Mouse (Mus musculus): ENCODE data around the gene Pi16. TPM values are rescaled to one million over a fixed set of nuclear protein-coding genes. Genes with fewer than 3 reads are reported as not detected.
A peak's percentile ranks its signal among the peaks of the same experiment; 100 is the strongest.

The Pi16 gene
- polyA plus RNA-seq, 1 experiment from 2014 or later: 0.45 TPM

DNA sequence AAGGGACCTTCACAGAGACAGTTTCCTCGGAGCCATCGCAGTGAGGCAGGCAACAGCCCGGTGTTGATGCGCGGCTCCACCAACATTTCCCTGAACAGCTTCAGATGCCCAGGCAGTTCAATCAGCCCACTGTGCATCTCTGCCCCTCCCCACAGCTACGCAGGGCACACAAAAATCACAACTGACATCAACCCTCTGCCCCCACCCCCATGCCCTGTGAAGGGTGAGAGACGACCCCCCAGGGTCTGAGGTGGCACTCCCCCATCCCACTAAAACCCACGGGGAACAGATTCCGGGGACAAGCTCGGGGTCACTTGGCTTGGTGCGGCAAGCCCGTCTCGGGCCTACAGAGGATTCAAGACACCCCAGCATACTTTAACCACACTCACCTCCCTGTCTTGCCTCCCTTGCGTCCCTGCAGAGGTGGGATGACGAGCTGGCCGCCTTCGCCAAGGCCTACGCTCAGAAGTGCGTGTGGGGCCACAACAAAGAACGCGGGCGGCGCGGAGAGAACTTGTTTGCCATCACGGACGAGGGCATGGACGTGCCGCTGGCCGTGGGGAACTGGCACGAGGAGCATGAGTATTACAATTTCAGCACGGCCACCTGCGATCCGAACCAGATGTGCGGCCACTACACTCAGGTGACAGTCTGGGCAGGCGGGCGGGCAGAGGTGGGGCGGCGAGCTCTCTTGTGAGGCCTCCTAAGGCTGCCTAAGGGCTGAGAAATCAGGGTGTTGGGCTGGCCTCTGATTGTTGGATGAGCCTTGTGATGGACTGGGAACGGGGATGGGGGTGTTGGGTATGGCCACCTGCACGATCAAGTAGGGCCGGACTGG is 4.5 kb downstream of the Pi16 start:
- peaks cover 29% of the 10 kb centered on the region for H3K4me1 ChIP-seq
- H3K9me3 ChIP-seq: no peaks in the 10 kb centered on the region
- peak overlapping the region; percentile 54 for H3K4me2 ChIP-seq (replicated peaks)
- peak overlapping the region; percentile 21 for H3K4me3 ChIP-seq
- no peaks in the 10 kb centered on the region for H3K36me3 ChIP-seq
- 11% methylated on average over 41 of the region's 41 CpGs for WGBS
- peak overlapping the region; percentile 19; the same call in 1 of the 2 replicates for H3K9ac ChIP-seq
- H3K27me3 ChIP-seq: peaks cover 62% of the 10 kb centered on the region
- ATAC-seq (ENCODE audit: low FRiP score, low read depth): no peak
- H3K27ac ChIP-seq: no peak overlapping the region

DNA sequence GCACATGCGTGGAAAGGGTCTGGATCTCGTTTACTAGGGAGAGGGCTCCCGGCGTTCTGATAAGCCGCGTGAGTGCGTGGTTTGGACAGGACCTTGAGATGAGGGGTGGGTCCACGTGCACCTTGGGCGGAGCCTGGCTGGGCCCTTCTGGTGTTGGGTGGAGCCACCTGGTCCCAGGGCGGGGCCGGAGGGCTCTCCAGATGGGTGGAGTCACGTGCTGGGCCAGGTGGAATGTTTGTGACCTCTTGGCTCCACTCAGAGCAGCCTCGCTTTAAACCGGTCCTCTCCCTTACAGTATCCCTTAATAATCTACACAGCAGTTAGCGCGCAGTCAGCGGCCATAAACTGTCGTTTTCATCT is 5.1 kb downstream of the Pi16 start:
- no peak for ATAC-seq (ENCODE audit: low FRiP score, low read depth)
- Histone ChIP-seq H3K4me2 (replicated peaks) (peak overlapping the region; percentile 54), H3K9ac (peak overlapping the region; percentile 19; the same call in 1 of the 2 replicates), H3K4me3 (peak overlapping the region; percentile 21), H3K36me3 (no peaks in the 10 kb centered on the region), H3K27me3 (peaks cover 68% of the 10 kb centered on the region), H3K4me1 (peaks cover 35% of the 10 kb centered on the region), H3K27ac (no peak overlapping the region), H3K9me3 (no peaks in the 10 kb centered on the region)
- WGBS: 8% methylated on average over 18 of the region's 18 CpGs

DNA sequence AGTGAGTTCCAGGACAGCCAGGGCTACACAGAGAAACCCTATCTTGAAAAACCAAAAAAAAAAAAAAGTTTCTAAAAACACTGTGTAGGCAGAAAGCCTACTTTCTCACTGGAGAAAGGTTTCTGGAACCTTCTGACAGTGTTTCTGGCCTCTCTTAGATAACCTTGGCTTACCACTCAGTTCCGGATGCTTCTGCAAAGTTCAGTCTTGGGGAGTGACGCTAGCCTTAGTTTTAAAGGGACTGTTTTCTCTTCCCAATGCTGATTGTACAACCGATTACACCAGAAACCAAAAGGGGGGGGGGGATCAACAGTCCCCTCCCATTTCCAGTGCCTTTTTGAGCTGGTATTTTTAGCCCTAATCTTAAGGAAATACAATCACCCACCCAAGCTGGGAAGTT is 6.1 kb downstream of the Pi16 start:
- Histone ChIP-seq H3K9me3 (no peaks in the 10 kb centered on the region), H3K4me1 (peaks cover 37% of the 10 kb centered on the region), H3K36me3 (no peaks in the 10 kb centered on the region), H3K9ac (no peak overlapping the region), H3K4me2 (replicated peaks) (no peak overlapping the region), H3K27me3 (peaks cover 76% of the 10 kb centered on the region), H3K27ac (no peak overlapping the region), H3K4me3 (no peak overlapping the region)
- ATAC-seq (ENCODE audit: low FRiP score, low read depth): no peak
- WGBS: 87% methylated on average over 3 of the region's 3 CpGs

DNA sequence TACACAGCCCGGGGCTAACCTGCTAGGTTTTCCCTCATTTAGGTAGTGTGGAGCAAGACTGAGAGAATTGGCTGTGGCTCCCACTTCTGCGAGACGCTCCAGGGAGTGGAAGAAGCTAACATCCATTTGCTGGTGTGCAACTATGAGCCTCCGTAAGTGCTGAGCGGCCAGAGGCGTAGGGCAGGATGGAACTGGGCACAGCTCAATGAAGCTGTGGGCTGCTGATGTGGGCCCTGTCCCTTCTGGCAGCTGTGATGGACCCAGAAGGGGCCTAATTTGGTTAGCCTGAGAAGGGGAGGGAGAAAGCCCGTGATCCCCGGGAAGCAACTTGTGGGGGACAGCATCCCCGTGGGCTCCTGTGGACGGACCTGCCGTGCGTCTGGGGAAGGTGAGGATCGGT is 8.4 kb downstream of the Pi16 start:
- peaks cover 37% of the 10 kb centered on the region for H3K4me1 ChIP-seq
- ATAC-seq (ENCODE audit: low FRiP score, low read depth): no peak
- peaks cover 56% of the 10 kb centered on the region for H3K27me3 ChIP-seq
- H3K27ac ChIP-seq: no peak overlapping the region
- 0 out of 2 replicates have a peak overlapping the region, but pooled peaks have one; percentile 59 for H3K4me2 ChIP-seq (replicated peaks)
- H3K9ac ChIP-seq: peak overlapping the region; percentile 53; the same call in 1 of the 2 replicates
- H3K36me3 ChIP-seq: peaks cover 8% of the 10 kb centered on the region
- WGBS: 60% methylated on average over 13 of the region's 13 CpGs
- no peaks in the 10 kb centered on the region for H3K9me3 ChIP-seq
- no peak overlapping the region for H3K4me3 ChIP-seq

DNA sequence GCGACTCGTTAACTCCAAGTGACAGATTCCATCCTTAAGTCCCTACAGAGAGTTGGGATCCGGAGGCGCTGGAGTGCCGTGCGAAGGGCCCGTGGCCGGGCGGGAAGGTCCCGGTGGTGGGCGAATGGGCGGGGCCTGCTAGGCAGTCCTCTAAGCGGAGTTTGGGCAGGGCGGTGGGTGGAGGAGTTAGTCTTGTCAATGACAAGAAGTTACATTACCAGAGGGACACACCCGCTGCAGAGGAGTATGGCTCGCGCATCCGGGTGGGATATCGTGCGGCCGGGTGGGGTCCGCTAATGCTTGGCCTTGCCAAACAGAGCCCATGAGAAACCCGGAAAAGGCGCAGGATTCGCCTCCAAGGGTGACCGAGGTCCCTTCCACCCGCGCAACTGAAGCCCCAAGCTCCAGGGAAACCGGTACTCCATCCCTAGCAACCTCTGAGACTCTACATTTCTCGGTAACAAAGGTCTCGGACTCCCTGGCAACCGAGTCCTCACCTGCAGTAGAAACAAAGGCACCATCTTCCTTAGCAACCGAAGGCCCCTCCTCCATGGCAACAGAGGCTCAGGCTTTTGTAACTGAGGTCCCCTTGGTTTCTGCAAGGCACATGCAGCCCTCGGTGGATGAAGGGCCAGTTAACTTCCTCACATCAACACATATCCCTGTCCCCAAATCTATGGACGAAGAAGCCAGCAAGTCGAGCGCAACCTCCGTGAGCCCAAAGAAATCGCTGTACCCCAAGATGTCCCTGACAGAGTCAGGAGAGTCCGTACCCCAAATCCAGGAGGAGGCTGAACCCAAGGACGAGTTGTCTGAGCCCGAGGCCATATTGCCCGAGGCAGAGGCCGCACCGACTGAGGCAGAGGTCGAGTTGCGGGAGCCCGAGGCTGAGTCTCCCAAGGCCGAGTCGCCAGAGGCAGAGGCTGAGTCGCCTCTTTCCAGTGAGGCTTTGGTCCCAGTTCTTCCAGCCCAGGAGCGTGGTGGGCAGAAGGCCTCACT is 9.3 kb downstream of the Pi16 start:
- peaks cover 17% of the 10 kb centered on the region for H3K36me3 ChIP-seq
- H3K4me3 ChIP-seq: peak overlapping the region; percentile 29
- WGBS: 17% methylated on average over 52 of the region's 52 CpGs
- H3K27me3 ChIP-seq: peaks cover 46% of the 10 kb centered on the region
- 0 out of 2 replicates have a peak, but pooled peaks have one; percentile 45 for ATAC-seq (ENCODE audit: low FRiP score, low read depth)
- no peak overlapping the region for H3K27ac ChIP-seq
- H3K4me2 ChIP-seq (replicated peaks): peak overlapping the region; percentile 59
- H3K9ac ChIP-seq: peak overlapping the region; percentile 53
- H3K4me1 ChIP-seq: peaks cover 32% of the 10 kb centered on the region
- H3K9me3 ChIP-seq: no peaks in the 10 kb centered on the region

DNA sequence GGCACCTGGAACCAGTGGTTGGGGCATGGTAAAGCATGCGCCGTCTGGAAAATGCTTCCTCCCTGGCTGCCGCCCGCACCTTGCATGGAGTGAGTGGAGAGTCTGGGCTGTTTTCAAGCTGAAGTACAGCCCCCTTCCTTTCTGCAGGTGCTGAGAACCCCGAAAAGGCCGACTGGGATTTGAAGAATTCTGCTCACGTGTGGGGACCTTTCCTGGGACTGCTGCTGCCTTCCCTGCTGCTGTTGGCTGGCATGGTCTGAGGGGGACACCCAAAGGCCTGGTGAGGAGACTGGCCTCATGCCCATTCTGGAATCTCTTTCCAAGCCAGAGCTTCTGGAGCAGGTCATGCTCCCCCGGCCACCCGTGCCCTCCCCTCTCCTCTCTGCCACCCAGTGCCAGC is 10.2 kb downstream of the Pi16 start:
- H3K27ac ChIP-seq: no peak overlapping the region
- H3K4me1 ChIP-seq: peaks cover 24% of the 10 kb centered on the region
- no peak overlapping the region for H3K4me3 ChIP-seq
- no peak overlapping the region for H3K9ac ChIP-seq
- H3K4me2 ChIP-seq (replicated peaks): no peak overlapping the region
- no peaks in the 10 kb centered on the region for H3K9me3 ChIP-seq
- no peak for ATAC-seq (ENCODE audit: low FRiP score, low read depth)
- peaks cover 26% of the 10 kb centered on the region for H3K36me3 ChIP-seq
- peaks cover 38% of the 10 kb centered on the region for H3K27me3 ChIP-seq
- 76% methylated on average over 9 of the region's 9 CpGs for WGBS

DNA sequence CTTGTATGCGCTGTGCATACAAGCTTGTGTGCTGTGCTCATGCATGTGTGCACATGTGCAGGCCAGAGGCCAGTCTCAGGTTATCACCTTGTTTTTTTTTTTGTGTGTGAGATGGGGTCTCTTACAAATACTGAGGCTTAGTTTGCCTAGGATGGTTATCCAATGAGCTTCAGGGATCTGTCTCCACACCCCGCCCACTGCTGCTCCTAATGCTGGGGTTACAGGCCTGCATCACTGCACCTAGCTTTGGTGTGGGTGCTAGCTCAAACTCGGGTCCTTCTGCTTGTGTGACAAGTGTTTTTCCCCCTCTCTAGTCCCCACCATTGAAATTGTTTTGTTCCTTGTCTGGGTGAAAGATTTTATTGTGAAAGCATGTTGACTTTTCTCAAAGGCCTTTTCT is 12.7 kb downstream of the Pi16 start:
- H3K9ac ChIP-seq: no peak overlapping the region
- H3K27ac ChIP-seq: no peak overlapping the region
- no peaks in the 10 kb centered on the region for H3K9me3 ChIP-seq
- peaks cover 23% of the 10 kb centered on the region for H3K27me3 ChIP-seq
- H3K4me2 ChIP-seq (replicated peaks): no peak overlapping the region
- ATAC-seq (ENCODE audit: low FRiP score, low read depth): no peak
- H3K36me3 ChIP-seq: peaks cover 48% of the 10 kb centered on the region
- H3K4me1 ChIP-seq: peaks cover 20% of the 10 kb centered on the region
- no peak overlapping the region for H3K4me3 ChIP-seq
- 86% methylated on average over 3 of the region's 3 CpGs for WGBS

DNA sequence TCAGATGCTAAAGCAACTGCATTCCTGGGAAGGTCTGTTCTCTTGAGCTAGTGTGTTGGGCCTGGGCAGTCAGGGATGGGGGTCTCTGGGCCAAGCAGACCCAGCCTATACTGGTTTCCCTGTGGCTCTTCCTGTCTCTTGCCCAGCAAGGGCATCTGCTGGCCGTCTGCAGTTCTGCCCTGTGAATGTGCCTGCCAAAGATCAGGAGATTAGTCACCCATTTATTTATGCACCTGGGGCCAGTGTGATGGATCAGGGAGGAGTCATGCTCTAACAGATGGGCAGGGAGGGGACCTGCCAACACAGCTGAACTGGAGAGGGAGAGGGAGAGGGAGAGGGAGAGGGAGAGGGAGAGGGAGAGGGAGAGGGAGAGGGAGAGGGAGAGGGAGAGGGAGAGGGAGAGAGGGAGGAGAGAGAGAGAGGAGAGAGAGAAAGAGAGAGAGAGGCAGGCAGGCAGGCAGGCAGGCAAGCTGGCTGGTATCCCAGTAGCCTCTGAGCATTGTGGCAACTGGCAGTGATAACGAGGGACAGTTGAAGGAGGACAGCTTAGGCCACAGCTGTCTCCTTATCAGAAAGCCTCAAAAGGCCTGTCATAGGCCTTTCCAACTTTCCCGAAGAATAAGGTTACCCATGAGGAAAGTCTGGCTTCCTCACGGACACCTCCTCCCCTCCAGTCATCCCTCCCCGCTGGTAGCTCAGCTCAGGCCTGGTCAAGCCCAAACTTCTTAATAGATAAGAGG is 13.4 kb downstream of the Pi16 start:
- Histone ChIP-seq H3K36me3 (peaks cover 54% of the 10 kb centered on the region), H3K27ac (no peak overlapping the region)

DNA sequence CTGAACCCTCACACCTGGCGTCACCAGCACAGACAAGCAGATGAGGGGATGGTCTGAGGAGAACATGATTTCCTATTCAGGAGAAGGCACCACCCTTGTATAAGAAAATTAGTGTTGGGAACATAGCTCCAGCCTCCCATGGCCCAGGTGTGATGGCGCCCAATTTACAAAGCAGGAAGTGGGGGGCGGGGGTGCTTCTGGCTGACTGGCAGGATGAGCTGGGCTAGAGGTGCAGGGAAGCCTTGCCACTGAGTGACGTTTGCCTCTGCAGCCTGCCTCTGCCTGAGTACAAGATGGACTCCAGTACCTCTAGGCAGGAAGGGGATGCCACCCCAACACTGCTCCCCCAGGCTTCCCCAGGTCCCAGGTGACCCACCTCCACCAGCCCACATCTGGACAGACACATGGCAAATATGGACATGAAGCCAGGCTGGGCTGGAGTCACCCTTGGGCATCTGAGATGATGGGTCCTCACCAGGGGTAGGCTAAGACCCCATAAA is 14.8 kb downstream of the Pi16 start:
- H3K27me3 ChIP-seq: peaks cover 12% of the 10 kb centered on the region
- no peaks in the 10 kb centered on the region for H3K9me3 ChIP-seq
- H3K9ac ChIP-seq: no peak overlapping the region
- no peak overlapping the region for H3K27ac ChIP-seq
- H3K4me2 ChIP-seq (replicated peaks): no peak overlapping the region
- no peak for ATAC-seq (ENCODE audit: low FRiP score, low read depth)
- H3K4me1 ChIP-seq: peaks cover 6% of the 10 kb centered on the region
- H3K36me3 ChIP-seq: peaks cover 68% of the 10 kb centered on the region
- WGBS: 73% methylated on average over 4 of the region's 4 CpGs
- no peak overlapping the region for H3K4me3 ChIP-seq

More for the DNA sequence above, 13.4 kb downstream of the Pi16 start:
- no peak overlapping the region for H3K9ac ChIP-seq
- H3K27me3 ChIP-seq: peaks cover 22% of the 10 kb centered on the region
- H3K4me3 ChIP-seq: no peak overlapping the region
- no peak for ATAC-seq (ENCODE audit: low FRiP score, low read depth)
- peaks cover 20% of the 10 kb centered on the region for H3K4me1 ChIP-seq
- 49% methylated on average over 5 of the region's 5 CpGs for WGBS
- H3K9me3 ChIP-seq: no peaks in the 10 kb centered on the region
- no peak overlapping the region for H3K4me2 ChIP-seq (replicated peaks)

DNA sequence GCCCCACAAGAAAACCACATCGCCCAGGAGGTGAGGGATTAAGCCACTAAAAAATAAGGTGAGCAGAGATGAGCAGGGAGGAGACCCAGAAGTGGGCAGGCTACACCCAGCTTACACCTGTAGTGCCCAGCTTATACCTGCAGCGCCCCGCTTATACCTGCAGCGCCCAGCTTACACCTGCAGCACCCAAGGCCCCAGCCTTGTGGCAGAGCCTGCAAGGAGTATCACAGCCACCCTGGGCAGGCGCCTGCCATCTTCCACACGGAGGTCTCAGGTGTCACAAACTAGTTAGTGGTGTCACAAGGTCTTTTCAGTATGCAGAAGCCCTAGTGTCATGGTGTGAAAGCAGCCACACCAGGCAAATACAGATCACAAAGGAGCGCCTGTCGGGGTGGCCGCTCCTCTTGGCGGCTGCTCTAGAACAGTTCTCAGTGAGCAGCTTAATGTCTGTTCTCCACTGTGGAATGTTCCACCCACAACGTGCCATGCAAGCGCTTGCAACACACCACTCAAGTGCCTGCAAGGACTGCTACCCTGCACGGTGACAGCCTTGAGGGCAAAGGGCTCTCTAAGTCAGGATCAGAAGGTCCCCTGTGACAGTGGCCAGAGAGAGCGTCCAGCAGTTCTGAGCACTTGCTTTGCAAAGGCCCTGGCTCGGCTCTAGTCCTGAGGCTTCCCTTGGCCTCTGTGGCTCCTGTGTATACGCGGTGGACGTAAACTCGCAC is 18.9 kb downstream of the Pi16 start:
- Histone ChIP-seq H3K27me3 (no peaks in the 10 kb centered on the region), H3K9me3 (no peaks in the 10 kb centered on the region), H3K9ac (no peak overlapping the region), H3K36me3 (peaks cover 91% of the 10 kb centered on the region), H3K4me2 (replicated peaks) (no peak overlapping the region), H3K4me1 (peaks cover 12% of the 10 kb centered on the region), H3K4me3 (no peak overlapping the region), H3K27ac (no peak overlapping the region)
- ATAC-seq (ENCODE audit: low FRiP score, low read depth): no peak
- 94% methylated on average over 19 of the region's 19 CpGs for WGBS
